In genomic region chr14:75045184-75045583, GRCm38 (mm10) we compare ENCODE assay signal across 15 mouse cellular contexts. TPM values are rescaled to one million over a fixed set of nuclear protein-coding genes. Genes with fewer than 3 reads are reported as not detected.
A peak's percentile ranks its signal among the peaks of the same experiment; 100 is the strongest.
DNase-seq lines count a peak whose midpoint lies in the region; ATAC-seq and TF ChIP-seq lines count a peak whose summit lies in the region.
"Had no signal": no experiment of that assay in that cellular context is flagged by ENCODE, and none has a peak within 500 bp of the region (broad histone marks: within the 10 kb centered on the region; RNA-seq: fewer than 3 reads in every experiment).

No protein-coding gene starts in this region.

- no peak for TF ChIP-seq POLR2A in CH12.LX (IDR thresholded peaks at IDR 0.05; ENCODE audit: low read depth, low read length)
- no peak for TF ChIP-seq POLR2A in thymus, adult 2 months (IDR thresholded peaks at IDR 0.05; ENCODE audit: control insufficient read depth, extremely low read depth, insufficient read depth, low read length, poor library complexity)

- TF ChIP-seq EP300 in lung, postnatal 0 days (IDR thresholded peaks at IDR 0.05), result no peak
- TF ChIP-seq EP300 in CH12.LX (IDR thresholded peaks at IDR 0.05; ENCODE audit: low read length), result peak; percentile 49; the same call in 1 of the 2 replicates
- TF ChIP-seq EP300 in stomach, postnatal 0 days (optimal IDR thresholded peaks at IDR 0.05), result no peak

- DNase-seq in lung, postnatal 0 days (ENCODE audit: low spot score), result peak; percentile 41
- DNase-seq in lung, postnatal 4 days, result no peak
- DNase-seq in CH12.LX (ENCODE audit: extremely low read depth), result peak; percentile 70
- DNase-seq in stomach, postnatal 0 days (ENCODE audit: low spot score), result peak; percentile 23
- DNase-seq in thymus, adult 2 months, result no peak
- DNase-seq: cerebellum, adult 8-10 months; lung, postnatal 10 days; thymus, postnatal 14 days had no signal

- 46% methylated on average over 7 of the region's 7 CpGs for WGBS in lung, postnatal 0 days
- WGBS in stomach, postnatal 0 days, result 44% methylated on average over 7 of the region's 7 CpGs
- 69% methylated on average over 7 of the region's 7 CpGs for WGBS in thymus, adult 2 months
- WGBS in heart, embryonic 11.5 days (ENCODE audit: insufficient replicate concordance), result 58% methylated on average over 7 of the region's 7 CpGs

- H3K79me2 ChIP-seq in CH12.LX (replicated peaks; ENCODE audit: control insufficient read depth, extremely low read depth, insufficient read depth, poor library complexity, severe bottlenecking), result no peaks in the 10 kb centered on the region

- no peaks in the 10 kb centered on the region for H3K4me1 ChIP-seq in lung, postnatal 0 days (ENCODE audit: insufficient read depth, low read depth, low read length)
- peaks cover 3 to 37% of the 10 kb centered on the region in 2 experiments; a peak in 3 of 4 replicates for H3K4me1 ChIP-seq in CH12.LX (ENCODE audit: control insufficient read depth in 1 of 2, insufficient read depth in 2 of 2)
- no peaks in the 10 kb centered on the region for H3K4me1 ChIP-seq in stomach, postnatal 0 days (replicated peaks; ENCODE audit: control insufficient read depth, insufficient read depth)
- H3K4me1 ChIP-seq in thymus, adult 2 months (replicated peaks; ENCODE audit: control insufficient read depth, insufficient read depth, low read length), result peaks cover 7% of the 10 kb centered on the region
- H3K4me1 ChIP-seq in heart, embryonic 11.5 days (ENCODE audit: control insufficient read depth, insufficient read depth, low read length), result no peaks in the 10 kb centered on the region
- H3K4me1 ChIP-seq: embryonic facial prominence, embryonic 10.5 days; forebrain, embryonic 10.5 days; heart, embryonic 10.5 days; limb, embryonic 15.5 days had no signal

- in situ Hi-C loops in CH12.LX (cut with MboI; ENCODE audit: low pct_ligation_motif_present, low pct_unique_long_range_greater_than_20kb, low sequenced_read_pairs), result no loop called here

- dilution Hi-C loops in CH12.LX (cut with MboI; ENCODE audit: extremely low pct_ligation_motif_present, extremely low pct_unique_long_range_greater_than_20kb, low sequenced_read_pairs), result no loop called here

- no peak for TF ChIP-seq CTCF in lung, postnatal 0 days (IDR thresholded peaks at IDR 0.05)
- TF ChIP-seq CTCF in CH12.LX (conservative IDR thresholded peaks at IDR 0.05 in 1 of 2, IDR thresholded peaks at IDR 0.05 in 1 of 2; ENCODE audit: low read depth in 2 of 2, low read length in 2 of 2), result no peak
- TF ChIP-seq CTCF in stomach, postnatal 0 days (IDR thresholded peaks at IDR 0.05; ENCODE audit: low read depth), result no peak
- TF ChIP-seq CTCF in thymus, adult 2 months (IDR thresholded peaks at IDR 0.05; ENCODE audit: borderline replicate concordance, control insufficient read depth, extremely low read depth, insufficient read depth, low read length, poor library complexity), result no peak

- no peak for ATAC-seq in lung, postnatal 0 days
- ATAC-seq in granulocyte monocyte progenitor cell, adult 5-6 weeks (replicated peaks; ENCODE audit: poor library complexity, severe bottlenecking), result peak; percentile 97
- ATAC-seq in stomach, postnatal 0 days (ENCODE audit: low FRiP score, low TSS enrichment), result peak; percentile 81
- ATAC-seq in heart, embryonic 11.5 days (replicated peaks; ENCODE audit: insufficient number of reproducible peaks, low FRiP score, low TSS enrichment), result no peak
- ATAC-seq: intestine, postnatal 0 days had no signal

- H3K9me3 ChIP-seq in lung, postnatal 0 days (ENCODE audit: low read length), result no peaks in the 10 kb centered on the region
- H3K9me3 ChIP-seq in CH12.LX (replicated peaks; ENCODE audit: low read length), result no peaks in the 10 kb centered on the region
- no peaks in the 10 kb centered on the region for H3K9me3 ChIP-seq in stomach, postnatal 0 days (ENCODE audit: control insufficient read depth, low read length)
- H3K9me3 ChIP-seq in heart, embryonic 11.5 days (replicated peaks; ENCODE audit: control insufficient read depth, low read length), result no peaks in the 10 kb centered on the region
- H3K9me3 ChIP-seq: embryonic facial prominence, embryonic 10.5 days; forebrain, embryonic 10.5 days; heart, embryonic 10.5 days; limb, embryonic 15.5 days had no signal

- no peaks in the 10 kb centered on the region for H3K27me3 ChIP-seq in lung, postnatal 0 days (replicated peaks; ENCODE audit: insufficient read depth, low read length)
- H3K27me3 ChIP-seq in CH12.LX (replicated peaks), result no peaks in the 10 kb centered on the region
- H3K27me3 ChIP-seq in stomach, postnatal 0 days (ENCODE audit: control insufficient read depth, insufficient read depth, low read length), result no peaks in the 10 kb centered on the region
- H3K27me3 ChIP-seq in thymus, adult 2 months (ENCODE audit: control insufficient read depth, insufficient read depth, low read length), result no peaks in the 10 kb centered on the region
- no peaks in the 10 kb centered on the region for H3K27me3 ChIP-seq in heart, embryonic 11.5 days (ENCODE audit: control insufficient read depth, insufficient read depth, low read length)
- H3K27me3 ChIP-seq: limb, embryonic 15.5 days had no signal

- no peak overlapping the region for H3K4me2 ChIP-seq in lung, postnatal 0 days (replicated peaks; ENCODE audit: low read depth, low read length)
- H3K4me2 ChIP-seq in CH12.LX (ENCODE audit: insufficient read depth, low read depth, poor library complexity, severe bottlenecking), result no peak overlapping the region
- no peak overlapping the region for H3K4me2 ChIP-seq in stomach, postnatal 0 days (replicated peaks; ENCODE audit: low read depth)
- no peak overlapping the region for H3K4me2 ChIP-seq in heart, embryonic 11.5 days
- H3K4me2 ChIP-seq: limb, embryonic 15.5 days had no signal

- H3K9ac ChIP-seq in lung, postnatal 0 days (replicated peaks; ENCODE audit: low read depth), result no peak overlapping the region
- no peak overlapping the region for H3K9ac ChIP-seq in CH12.LX (ENCODE audit: insufficient read depth, low read depth)
- H3K9ac ChIP-seq in stomach, postnatal 0 days (ENCODE audit: low read length), result no peak overlapping the region
- H3K9ac ChIP-seq in heart, embryonic 11.5 days (ENCODE audit: low read depth, low read length), result no peak overlapping the region
- H3K9ac ChIP-seq: limb, embryonic 15.5 days had no signal

- no peak overlapping the region for H3K27ac ChIP-seq in lung, postnatal 0 days (ENCODE audit: low read length)
- H3K27ac ChIP-seq in CH12.LX (ENCODE audit: insufficient read depth, low read depth), result no peak overlapping the region
- H3K27ac ChIP-seq in stomach, postnatal 0 days (replicated peaks), result no peak overlapping the region
- no peak overlapping the region for H3K27ac ChIP-seq in thymus, adult 2 months (ENCODE audit: control insufficient read depth, insufficient read depth, low read length)
- H3K27ac ChIP-seq in heart, embryonic 11.5 days (ENCODE audit: low read depth, low read length), result no peak overlapping the region
- H3K27ac ChIP-seq: embryonic facial prominence, embryonic 10.5 days; forebrain, embryonic 10.5 days; heart, embryonic 10.5 days; limb, embryonic 15.5 days had no signal

- no peak for TF ChIP-seq RAD21 in CH12.LX (IDR thresholded peaks at IDR 0.05; ENCODE audit: low read depth, low read length)

- H3K36me3 ChIP-seq in lung, postnatal 0 days (ENCODE audit: insufficient read depth, low read length), result no peaks in the 10 kb centered on the region
- peaks cover 81 to 100% of the 10 kb centered on the region in 2 experiments for H3K36me3 ChIP-seq in CH12.LX (replicated peaks in 1 of 2; ENCODE audit: control insufficient read depth in 1 of 2, insufficient read depth in 1 of 2, low read length in 1 of 2)
- H3K36me3 ChIP-seq in stomach, postnatal 0 days (ENCODE audit: control insufficient read depth, insufficient read depth, low read length), result no peaks in the 10 kb centered on the region
- H3K36me3 ChIP-seq in thymus, adult 2 months (ENCODE audit: control insufficient read depth, insufficient read depth, low read length), result no peaks in the 10 kb centered on the region
- no peaks in the 10 kb centered on the region for H3K36me3 ChIP-seq in heart, embryonic 11.5 days (ENCODE audit: control insufficient read depth, insufficient read depth, low read length)
- H3K36me3 ChIP-seq: embryonic facial prominence, embryonic 10.5 days; forebrain, embryonic 10.5 days; heart, embryonic 10.5 days; limb, embryonic 15.5 days had no signal

- no peak overlapping the region for H3K4me3 ChIP-seq in lung, postnatal 0 days (ENCODE audit: low read depth, low read length)
- no peak overlapping the region for H3K4me3 ChIP-seq in CH12.LX (replicated peaks in 1 of 3; ENCODE audit: low read depth in 2 of 3, low read length in 2 of 3, poor library complexity in 1 of 3)
- H3K4me3 ChIP-seq in stomach, postnatal 0 days (ENCODE audit: low read depth, low read length), result no peak overlapping the region
- H3K4me3 ChIP-seq in thymus, adult 2 months (ENCODE audit: control insufficient read depth, insufficient read depth, low read length), result no peak overlapping the region
- no peak overlapping the region for H3K4me3 ChIP-seq in heart, embryonic 11.5 days (ENCODE audit: low read depth, low read length)
- H3K4me3 ChIP-seq: embryonic facial prominence, embryonic 10.5 days; forebrain, embryonic 10.5 days; heart, embryonic 10.5 days; limb, embryonic 15.5 days had no signal

TF ChIP-seq in CH12.LX, 34 proteins besides CTCF, POLR2A, EP300 and RAD21 (continues in another document):
- peak; percentile 50; the same call in 1 of the 2 replicates for TF ChIP-seq JUN (IDR thresholded peaks at IDR 0.05; ENCODE audit: insufficient read depth, low read depth, low read length)
- TF ChIP-seq IRF4 (IDR thresholded peaks at IDR 0.05; ENCODE audit: low read depth, low read length), result peak; percentile 82
- TF ChIP-seq SMC3 (IDR thresholded peaks at IDR 0.05; ENCODE audit: low read depth, low read length), result no peak
- no peak for TF ChIP-seq NRF1 (IDR thresholded peaks at IDR 0.05; ENCODE audit: low read depth, low read length)
- TF ChIP-seq ZNF384 (IDR thresholded peaks at IDR 0.05; ENCODE audit: low read depth, low read length), result no peak
- TF ChIP-seq BHLHE40 (IDR thresholded peaks at IDR 0.05; ENCODE audit: low read depth, low read length), result 0 out of 2 replicates have a peak, but pooled peaks have one; percentile 11
- TF ChIP-seq HCFC1 (IDR thresholded peaks at IDR 0.05; ENCODE audit: low read depth, low read length), result no peak
- peak; percentile 81 for TF ChIP-seq JUND (conservative IDR thresholded peaks at IDR 0.05; ENCODE audit: low read depth, low read length)

RNA-seq across cellular contexts. Expression of gene Rubcnl, which starts 29.4 kb away (rescaled TPM):
- polyA plus RNA-seq in lung, postnatal 0 days (2015; fragmentation: Nextera tagmentation; extraction: Ambion mirVana), result 0.27 TPM in 2 replicates
- 23.5 and 24.9 TPM in 2 replicates for total RNA-seq in CH12.LX (2012; rRNA removed)
- total RNA-seq in CH12.LX (2014; rRNA removed), result 24.6 and 24.7 TPM in 2 replicates
- polyA plus RNA-seq in CH12.LX (2012; ENCODE audit: insufficient read length, low read depth), result 21.8 and 27.2 TPM in 2 replicates
- 3.1 and 4.6 TPM in 2 replicates for total RNA-seq in granulocyte monocyte progenitor cell, adult 5-6 weeks (2014; fragmentation: Nextera tagmentation)
- 0.93 and 3.1 TPM in 2 replicates for total RNA-seq in granulocyte monocyte progenitor cell, adult 5-6 weeks (2017)
- 0.23 and 0.27 TPM in 2 replicates for polyA plus RNA-seq in stomach, postnatal 0 days (2015; fragmentation: Nextera tagmentation; extraction: Ambion mirVana)
- 2.7 and 2.9 TPM in 2 replicates for polyA plus RNA-seq in thymus, adult 2 months (2012; rRNA removed)
- polyA plus RNA-seq in heart, embryonic 11.5 days (2014; fragmentation: Nextera tagmentation; extraction: Ambion mirVana), result 1.1 and 1.2 TPM in 2 replicates

Comparison
In these comparisons a context has a peak if more than half of its experiments do, and no peak if none do; other contexts are left out.
1. DNase-seq: peak in lung, postnatal 0 days (single experiment), CH12.LX (single experiment) and stomach, postnatal 0 days (single experiment); none in lung, postnatal 4 days (0 of 2) and thymus, adult 2 months (single experiment).
2. ATAC-seq: peak in granulocyte monocyte progenitor cell, adult 5-6 weeks (single experiment) and stomach, postnatal 0 days (single experiment); none in lung, postnatal 0 days (single experiment) and heart, embryonic 11.5 days (single experiment).